Mouse (Mus musculus): ENCODE results near the gene Hbq1a. TPM values are rescaled to one million over a fixed set of nuclear protein-coding genes. Genes with fewer than 3 reads are reported as not detected.
A peak's percentile ranks its signal among the peaks of the same experiment; 100 is the strongest.

Hbq1a gene
- polyA plus RNA-seq, 1 experiment from 2014 or later = 0.64 TPM

GRCm38 (mm10) chr11:32343350-32343749 lies 43.5 kb downstream of the Hbq1a start:
- H3K27me3 ChIP-seq (ENCODE audit: control insufficient read depth, insufficient read depth, low read length) = peaks cover 5% of the 10 kb centered on the region; the same call in 1 of the 2 replicates
- H3K9ac ChIP-seq (ENCODE audit: low read depth, low read length) = no peak overlapping the region
- no peaks in the 10 kb centered on the region for H3K36me3 ChIP-seq (ENCODE audit: control insufficient read depth, insufficient read depth, low read length)
- WGBS (ENCODE audit: insufficient replicate concordance) = 93% methylated on average over 1 of the region's 1 CpGs
- no peaks in the 10 kb centered on the region for H3K9me3 ChIP-seq (replicated peaks; ENCODE audit: control insufficient read depth, low read length)
- no peak overlapping the region for H3K27ac ChIP-seq (ENCODE audit: low read depth, low read length)
- H3K4me1 ChIP-seq (ENCODE audit: control insufficient read depth, insufficient read depth, low read length) = no peaks in the 10 kb centered on the region; the same call in 1 of the 2 replicates
- ATAC-seq (replicated peaks; ENCODE audit: insufficient number of reproducible peaks, low FRiP score, low TSS enrichment) = no peak
- H3K4me2 ChIP-seq = no peak overlapping the region
- no peak overlapping the region for H3K4me3 ChIP-seq (ENCODE audit: low read depth, low read length)

- peak overlapping the region; percentile 4; the same call in 1 of the 2 replicates for H3K27ac ChIP-seq (ENCODE audit: low read depth, low read length)
- H3K4me1 ChIP-seq (ENCODE audit: control insufficient read depth, insufficient read depth, low read length) = peaks cover 13% of the 10 kb centered on the region
- H3K4me3 ChIP-seq (ENCODE audit: low read depth, low read length) = no peak overlapping the region
- WGBS (ENCODE audit: insufficient replicate concordance) = 70% methylated on average over 6 of the region's 6 CpGs
- peaks cover 5% of the 10 kb centered on the region; the same call in 1 of the 2 replicates for H3K27me3 ChIP-seq (ENCODE audit: control insufficient read depth, insufficient read depth, low read length)
- no peaks in the 10 kb centered on the region for H3K36me3 ChIP-seq (ENCODE audit: control insufficient read depth, insufficient read depth, low read length)
- no peak overlapping the region for H3K9ac ChIP-seq (ENCODE audit: low read depth, low read length)
- H3K4me2 ChIP-seq = no peak overlapping the region
- no peak for ATAC-seq (replicated peaks; ENCODE audit: insufficient number of reproducible peaks, low FRiP score, low TSS enrichment)
- H3K9me3 ChIP-seq (replicated peaks; ENCODE audit: control insufficient read depth, low read length) = no peaks in the 10 kb centered on the region
Measured at GRCm38 (mm10) chr11:32345504-32346297, 45.8 kb downstream of the Hbq1a start.

GRCm38 (mm10) chr11:32347264-32347606 lies 47.4 kb downstream of the Hbq1a start:
- peaks cover 5% of the 10 kb centered on the region; the same call in 1 of the 2 replicates for H3K27me3 ChIP-seq (ENCODE audit: control insufficient read depth, insufficient read depth, low read length)
- H3K4me2 ChIP-seq = peak overlapping the region; percentile 88
- H3K9ac ChIP-seq (ENCODE audit: low read depth, low read length) = peak overlapping the region; percentile 95
- peak overlapping the region; percentile 46; the same call in 1 of the 2 replicates for H3K27ac ChIP-seq (ENCODE audit: low read depth, low read length)
- peak overlapping the region; percentile 86 for H3K4me3 ChIP-seq (ENCODE audit: low read depth, low read length)
- no peak; the same call in 1 of the 2 replicates for ATAC-seq (replicated peaks; ENCODE audit: insufficient number of reproducible peaks, low FRiP score, low TSS enrichment)
- H3K9me3 ChIP-seq (replicated peaks; ENCODE audit: control insufficient read depth, low read length) = no peaks in the 10 kb centered on the region
- no peaks in the 10 kb centered on the region for H3K36me3 ChIP-seq (ENCODE audit: control insufficient read depth, insufficient read depth, low read length)
- peaks cover 14% of the 10 kb centered on the region for H3K4me1 ChIP-seq (ENCODE audit: control insufficient read depth, insufficient read depth, low read length)
- 5% methylated on average over 10 of the region's 10 CpGs for WGBS (ENCODE audit: insufficient replicate concordance)

GRCm38 (mm10) chr11:32347607-32348432 lies 48.0 kb downstream of the Hbq1a start, which contains the start of gene Sh3pxd2b:
Gene Sh3pxd2b, plus strand, starts transcription at chr11:32347820.
- H3K27me3 ChIP-seq (ENCODE audit: control insufficient read depth, insufficient read depth, low read length) = peaks cover 5% of the 10 kb centered on the region; the same call in 1 of the 2 replicates
- no peaks in the 10 kb centered on the region for H3K36me3 ChIP-seq (ENCODE audit: control insufficient read depth, insufficient read depth, low read length)
- peak within 1 kb of the TSS; percentile 95 for H3K9ac ChIP-seq (ENCODE audit: low read depth, low read length)
- WGBS (ENCODE audit: insufficient replicate concordance) = 1% methylated on average over 43 of the region's 86 CpGs
- H3K27ac ChIP-seq (ENCODE audit: low read depth, low read length) = peak within 1 kb of the TSS; percentile 77
- H3K9me3 ChIP-seq (replicated peaks; ENCODE audit: control insufficient read depth, low read length) = no peaks in the 10 kb centered on the region
- peak; percentile 64 for ATAC-seq (replicated peaks; ENCODE audit: insufficient number of reproducible peaks, low FRiP score, low TSS enrichment)
- peak within 1 kb of the TSS; percentile 88 for H3K4me2 ChIP-seq
- H3K4me1 ChIP-seq (ENCODE audit: control insufficient read depth, insufficient read depth, low read length) = peaks cover 18% of the 10 kb centered on the region
- peak within 1 kb of the TSS; percentile 86 for H3K4me3 ChIP-seq (ENCODE audit: low read depth, low read length)

- H3K9ac ChIP-seq (ENCODE audit: low read depth, low read length) = peak overlapping the region; percentile 95
- H3K36me3 ChIP-seq (ENCODE audit: control insufficient read depth, insufficient read depth, low read length) = no peaks in the 10 kb centered on the region
- H3K27me3 ChIP-seq (ENCODE audit: control insufficient read depth, insufficient read depth, low read length) = peaks cover 5% of the 10 kb centered on the region; the same call in 1 of the 2 replicates
- H3K27ac ChIP-seq (ENCODE audit: low read depth, low read length) = peak overlapping the region; percentile 77
- H3K9me3 ChIP-seq (replicated peaks; ENCODE audit: control insufficient read depth, low read length) = no peaks in the 10 kb centered on the region
- no peak for ATAC-seq (replicated peaks; ENCODE audit: insufficient number of reproducible peaks, low FRiP score, low TSS enrichment)
- 33% methylated on average over 9 of the region's 9 CpGs for WGBS (ENCODE audit: insufficient replicate concordance)
- H3K4me2 ChIP-seq = peak overlapping the region; percentile 88
- peak overlapping the region; percentile 86 for H3K4me3 ChIP-seq (ENCODE audit: low read depth, low read length)
- peaks cover 18% of the 10 kb centered on the region for H3K4me1 ChIP-seq (ENCODE audit: control insufficient read depth, insufficient read depth, low read length)
Measured at GRCm38 (mm10) chr11:32348433-32349283, 48.8 kb downstream of the Hbq1a start.

- Histone ChIP-seq H3K27me3 (ENCODE audit: control insufficient read depth, insufficient read depth, low read length) (peaks cover 5% of the 10 kb centered on the region; the same call in 1 of the 2 replicates), H3K4me1 (ENCODE audit: control insufficient read depth, insufficient read depth, low read length) (peaks cover 22% of the 10 kb centered on the region), H3K36me3 (ENCODE audit: control insufficient read depth, insufficient read depth, low read length) (0 out of 2 replicates have a peak, but pooled peaks cover 3% of the 10 kb centered on the region), H3K9me3 (replicated peaks; ENCODE audit: control insufficient read depth, low read length) (no peaks in the 10 kb centered on the region), H3K4me2 (peak overlapping the region; percentile 88), H3K27ac (ENCODE audit: low read depth, low read length) (0 out of 2 replicates have a peak overlapping the region, but pooled peaks have one; percentile 6), H3K9ac (ENCODE audit: low read depth, low read length) (no peak overlapping the region), H3K4me3 (ENCODE audit: low read depth, low read length) (0 out of 2 replicates have a peak overlapping the region, but pooled peaks have one; percentile 14)
- WGBS (ENCODE audit: insufficient replicate concordance) = 72% methylated on average over 13 of the region's 13 CpGs
- no peak for ATAC-seq (replicated peaks; ENCODE audit: insufficient number of reproducible peaks, low FRiP score, low TSS enrichment)
Measured at GRCm38 (mm10) chr11:32349284-32349953, 49.5 kb downstream of the Hbq1a start.
